8 mouse cellular contexts compared by ENCODE assay signal in genomic region chr15:10818216-10818615, GRCm38 (mm10).
DNase-seq lines count a peak whose midpoint lies in the region.

No protein-coding gene starts in this region.

- intact Hi-C loops in gastrocnemius, postnatal 36 days (cut with DNase I), result no loop called here

- DNase-seq in layer of hippocampus, adult 11-12 months (ENCODE audit: low spot score), result peak; percentile 16
- no peak for DNase-seq in layer of hippocampus, postnatal 36 days
- peak; percentile 26 to 60 for DNase-seq in adrenal gland, adult 18-20 months (ENCODE audit: low spot score in 2 of 2)
- peak; percentile 58 to 73 for DNase-seq in gastrocnemius, postnatal 36 days
- DNase-seq in kidney, adult 11 months, result peak; percentile 84
- DNase-seq in lung, adult 18-20 months, result peak; percentile 91 to 95
- peak; percentile 29 for DNase-seq in urinary bladder, adult 2 months (ENCODE audit: low spot score)
- DNase-seq in retina, postnatal 1 day, result no peak

Comparison
In these comparisons a context has a peak if more than half of its experiments do, and no peak if none do; other contexts are left out.
1. DNase-seq: peak in layer of hippocampus, adult 11-12 months (single experiment), adrenal gland, adult 18-20 months (2 of 2), gastrocnemius, postnatal 36 days (2 of 2), kidney, adult 11 months (single experiment), lung, adult 18-20 months (2 of 2) and urinary bladder, adult 2 months (single experiment); none in layer of hippocampus, postnatal 36 days (0 of 2) and retina, postnatal 1 day (single experiment).